Mouse (Mus musculus) lung, adult 10 weeks (tissue): ENCODE results near the gene Oas1e. TPM values are rescaled to one million over a fixed set of nuclear protein-coding genes. Genes with fewer than 3 reads are reported as not detected.

Experiments used
- polyA plus RNA-seq: library from polyadenylated mRNA; stranded (reverse); fragments of 350-450 nt; fragmentation: Illumina TruSeq; extraction: RNeasy Lipid Tissue Mini Kit (QIAGEN cat#74804); gene quantifications from one replicate; pipeline ENCODE4 v1.2.3, GENCODE M21; 2014; ENCODE audit warnings: low read depth, low replicate concordance; ENCODE audit not compliant: insufficient read depth

Gene Oas1e
- polyA plus RNA-seq = not detected

GRCm38 (mm10) chr5:120795480-120796034 lies at the start of gene Oas1e:
Gene Oas1e, minus strand, starts transcription at chr5:120795530.

GRCm38 (mm10) chr5:120811951-120812819 lies 16.9 kb upstream of the Oas1e start, which contains the start of gene Oas1c:
Gene Oas1c, minus strand, starts transcription at chr5:120812514.

GRCm38 (mm10) chr5:120777478-120777877 lies 17.9 kb downstream of the Oas1e start, which contains the start of gene Oas3:
Gene Oas3, minus strand, starts transcription at chr5:120777661.

GRCm38 (mm10) chr5:120749688-120750087 lies 45.6 kb downstream of the Oas1e start, which contains the start of gene Oas2:
Gene Oas2, minus strand, starts transcription at chr5:120749853.

Other genes with a start within 250 kb of the Oas1e start
- 12.5 TPM for gene Tpcn1, start 206.9 kb downstream of the Oas1e start, polyA plus RNA-seq
- gene Iqcd, start 206.5 kb downstream of the Oas1e start, polyA plus RNA-seq = 1.7 TPM
- gene Rita1, start 182.9 kb downstream of the Oas1e start, polyA plus RNA-seq = 7.6 TPM
- 18.2 TPM for gene Ddx54, start 182.8 kb downstream of the Oas1e start, polyA plus RNA-seq
- 0.83 TPM for gene Cfap73, start 161.3 kb downstream of the Oas1e start, polyA plus RNA-seq
- gene Rasal1, start 146.7 kb downstream of the Oas1e start, polyA plus RNA-seq = 0.45 TPM
- 4.4 TPM for gene Dtx1, start 83.6 kb downstream of the Oas1e start, polyA plus RNA-seq
- gene Oas2, start 45.7 kb downstream of the Oas1e start, polyA plus RNA-seq = 2.7 TPM
- gene Oas3, start 17.9 kb downstream of the Oas1e start, polyA plus RNA-seq = 1.0 TPM
- gene Oas1c, start 17.0 kb upstream of the Oas1e start, polyA plus RNA-seq = 3.5 TPM
- not detected for gene Oas1f, start 51.8 kb upstream of the Oas1e start, polyA plus RNA-seq
- not detected for gene Oas1h, start 65.9 kb upstream of the Oas1e start, polyA plus RNA-seq
- 2.8 TPM for gene Oas1g, start 92.1 kb upstream of the Oas1e start, polyA plus RNA-seq
- gene Oas1a, start 112.0 kb upstream of the Oas1e start, polyA plus RNA-seq = 11.5 TPM
- not detected for gene Oas1d, start 119.0 kb upstream of the Oas1e start, polyA plus RNA-seq
- gene Rph3a, start 214.6 kb upstream of the Oas1e start, polyA plus RNA-seq = not detected